Mouse (Mus musculus) liver, embryonic 12.5 days (tissue): ENCODE measurements around the gene Fkbpl. TPM values are rescaled to one million over a fixed set of nuclear protein-coding genes. Genes with fewer than 3 reads are reported as not detected.

Experiments used
- ATAC-seq: fragments of 200-750 bp; cut with Nextera tagmentation; 2 replicates; pipeline ENCODE4 v1.8.0; 2017; ENCODE audit warnings: moderate number of reproducible peaks, mild to moderate bottlenecking, moderate library complexity
- H3K27ac ChIP-seq: fragments of 300-500 bp; sonication (generic); 2 replicates; pipeline ENCODE4 v1.5.1; 2016; ENCODE audit warnings: mild to moderate bottlenecking
- H3K27me3 ChIP-seq: fragments of 300-500 bp; sonication (generic); replicated peaks from 2 replicates; pipeline ENCODE4 v1.6.1; 2016; ENCODE audit warnings: mild to moderate bottlenecking, moderate library complexity
- H3K36me3 ChIP-seq: fragments of 300-500 bp; sonication (generic); 2 replicates; pipeline ENCODE4 v1.6.1; 2016; ENCODE audit warnings: mild to moderate bottlenecking, moderate library complexity
- H3K4me1 ChIP-seq: fragments of 300-500 bp; sonication (generic); 2 replicates; pipeline ENCODE4 v1.6.1; 2016
- H3K4me2 ChIP-seq: fragments of 300-500 bp; sonication (generic); 2 replicates; pipeline ENCODE4 v1.6.1; 2016; ENCODE audit warnings: mild to moderate bottlenecking, moderate library complexity
- H3K4me3 ChIP-seq: fragments of 300-500 bp; sonication (generic); 2 replicates; pipeline ENCODE4 v1.5.1; 2016; ENCODE audit warnings: mild to moderate bottlenecking, moderate library complexity
- H3K9ac ChIP-seq: fragments of 300-500 bp; sonication (generic); 2 replicates; pipeline ENCODE4 v1.6.1; 2016; ENCODE audit warnings: mild to moderate bottlenecking, moderate library complexity
- H3K9me3 ChIP-seq: fragments of 300-500 bp; sonication (generic); replicated peaks from 2 replicates; pipeline ENCODE4 v1.6.1; 2016; ENCODE audit warnings: mild to moderate bottlenecking, moderate library complexity
- WGBS: fragments of 180-500 bp; shearing (Covaris S2); methylation state at CpG from one replicate; pipeline ENCODE4 v1.1.7; 2016; ENCODE audit not compliant: insufficient replicate concordance; 5-methylcytosine and 5-hydroxymethylcytosine counted together
- polyA plus RNA-seq: library from polyadenylated mRNA; unstranded; fragments of >200 nt; fragmentation: Nextera tagmentation; extraction: Ambion mirVana; gene quantifications from 2 replicates; pipeline ENCODE4 v1.2.1, GENCODE M21; 2016

The Fkbpl gene
- polyA plus RNA-seq: 6.7 and 7.1 TPM in 2 replicates

DNA sequence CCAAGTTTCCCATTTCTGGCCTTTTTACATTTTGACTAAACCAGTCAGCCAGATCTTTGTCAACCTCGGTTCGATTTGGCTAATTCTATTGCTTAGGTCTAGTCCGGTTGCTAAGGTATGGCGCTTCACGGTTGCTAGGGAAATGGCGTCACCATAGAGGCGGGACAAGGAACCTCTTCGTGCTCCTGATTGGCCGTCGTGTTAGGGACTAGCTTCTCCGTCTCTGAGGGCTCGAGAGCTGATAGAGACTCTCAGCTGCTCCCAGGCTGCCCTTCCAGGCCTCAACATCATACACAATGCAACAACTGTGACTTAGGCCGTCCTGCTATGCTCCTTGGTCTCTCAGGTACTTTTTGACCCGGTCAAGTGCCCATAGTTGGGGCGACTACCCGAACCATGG, at the start of gene Fkbpl:
Fkbpl (plus strand) TSS at position 157 of the 400 bp plus-strand sequence.
- peak within 1 kb of the TSS; percentile 95 for H3K4me3 ChIP-seq
- 1% methylated on average over 16 of the region's 16 CpGs for WGBS
- peak; percentile 62 for ATAC-seq

DNA sequence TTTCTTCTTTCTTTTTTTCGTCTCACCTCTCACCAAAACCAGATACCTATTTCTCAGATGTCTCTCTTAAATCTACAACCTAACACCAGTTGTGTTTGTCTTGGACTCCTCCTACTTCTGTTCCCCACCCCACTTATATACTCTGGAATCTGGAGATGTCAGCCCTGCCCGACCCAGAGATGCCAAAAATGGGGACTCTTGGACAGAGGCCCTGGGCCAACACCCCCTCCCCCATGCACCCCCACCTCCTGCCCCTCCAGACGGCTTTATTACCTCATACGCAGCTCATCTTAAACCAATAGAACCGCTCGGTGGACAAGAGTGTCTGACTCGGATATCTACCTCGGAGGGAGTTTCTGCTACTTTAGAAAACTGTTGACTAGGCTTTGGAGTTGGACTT, 48.5 kb upstream of the Fkbpl start:
- ATAC-seq: no peak
- Histone ChIP-seq H3K27ac (no peak overlapping the region), H3K4me3 (no peak overlapping the region), H3K27me3 (no peaks in the 10 kb centered on the region), H3K9ac (no peak overlapping the region), H3K9me3 (no peaks in the 10 kb centered on the region), H3K4me2 (no peak overlapping the region), H3K36me3 (peaks cover 43% of the 10 kb centered on the region), H3K4me1 (peaks cover 79% of the 10 kb centered on the region)
- WGBS: 73% methylated on average over 8 of the region's 8 CpGs

More for the DNA sequence above, at the start of gene Fkbpl:
- Histone ChIP-seq H3K4me1 (peaks cover 40% of the 10 kb centered on the region), H3K36me3 (peaks cover 13% of the 10 kb centered on the region), H3K27me3 (peaks cover 12% of the 10 kb centered on the region; the same call in 1 of the 2 replicates), H3K9ac (peak within 1 kb of the TSS; percentile 73), H3K4me2 (peak within 1 kb of the TSS; percentile 94), H3K27ac (peak within 1 kb of the TSS; percentile 75), H3K9me3 (no peaks in the 10 kb centered on the region)

DNA sequence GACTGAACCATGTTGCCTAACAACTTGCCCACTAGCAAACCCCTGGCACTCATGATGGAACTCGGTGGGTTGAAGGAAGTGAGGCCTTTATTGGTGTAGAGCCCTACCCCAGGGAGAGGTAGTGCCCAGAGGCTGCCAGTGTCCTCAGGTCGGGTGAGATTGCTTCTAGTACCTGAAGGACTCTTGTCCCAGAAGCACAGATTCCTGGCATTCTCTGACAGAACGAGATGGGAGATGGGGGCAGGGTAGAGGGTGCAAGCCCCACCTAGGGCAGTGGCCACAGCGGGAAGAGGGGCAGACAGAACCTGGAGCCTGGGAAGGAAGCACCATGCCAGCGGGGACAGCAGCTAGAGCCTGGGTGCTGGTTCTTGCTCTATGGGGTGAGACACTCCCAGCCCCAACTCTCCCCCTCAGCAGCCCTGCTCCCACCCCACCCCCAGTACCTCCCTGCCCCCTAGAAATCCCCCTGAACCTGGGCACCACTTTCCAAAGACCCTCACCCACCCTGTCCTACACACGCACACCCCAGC, 46.9 kb upstream of the Fkbpl start, which contains the start of gene Ager:
Ager (plus strand) TSS at position 297 of the 530 bp plus-strand sequence.
- Histone ChIP-seq H3K9ac (peak within 1 kb of the TSS; percentile 40), H3K36me3 (peaks cover 55% of the 10 kb centered on the region), H3K27ac (0 out of 2 replicates have a peak within 1 kb of the TSS, but pooled peaks have one; percentile 11), H3K4me1 (peaks cover 78% of the 10 kb centered on the region), H3K4me3 (no peak within 1 kb of the TSS), H3K4me2 (no peak within 1 kb of the TSS), H3K27me3 (no peaks in the 10 kb centered on the region), H3K9me3 (no peaks in the 10 kb centered on the region)
- WGBS: 25% methylated on average over 6 of the region's 6 CpGs
- ATAC-seq: no peak

DNA sequence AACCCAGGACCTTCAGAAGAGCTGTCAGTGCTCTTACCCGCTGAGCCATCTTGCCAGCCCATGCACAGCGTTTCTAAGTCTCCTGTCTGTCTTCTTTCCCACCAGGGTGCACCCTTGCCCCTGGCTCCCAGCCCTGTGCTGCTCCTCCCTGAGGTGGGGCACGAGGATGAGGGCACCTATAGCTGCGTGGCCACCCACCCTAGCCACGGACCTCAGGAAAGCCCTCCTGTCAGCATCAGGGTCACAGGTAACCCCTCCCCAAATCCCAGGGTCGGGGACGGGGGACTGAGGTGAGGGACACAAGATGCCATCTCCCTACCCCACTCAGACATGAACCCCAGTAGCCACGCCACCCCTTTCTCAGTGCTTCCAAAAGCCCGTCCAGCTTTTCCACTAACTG, 44.7 kb upstream of the Fkbpl start:
- peaks cover 65% of the 10 kb centered on the region for H3K4me1 ChIP-seq
- H3K27me3 ChIP-seq: no peaks in the 10 kb centered on the region
- H3K27ac ChIP-seq: no peak overlapping the region
- no peaks in the 10 kb centered on the region for H3K9me3 ChIP-seq
- peaks cover 41% of the 10 kb centered on the region for H3K36me3 ChIP-seq
- H3K4me2 ChIP-seq: no peak overlapping the region
- no peak overlapping the region for H3K9ac ChIP-seq
- no peak overlapping the region for H3K4me3 ChIP-seq
- ATAC-seq: no peak
- 76% methylated on average over 9 of the region's 9 CpGs for WGBS

DNA sequence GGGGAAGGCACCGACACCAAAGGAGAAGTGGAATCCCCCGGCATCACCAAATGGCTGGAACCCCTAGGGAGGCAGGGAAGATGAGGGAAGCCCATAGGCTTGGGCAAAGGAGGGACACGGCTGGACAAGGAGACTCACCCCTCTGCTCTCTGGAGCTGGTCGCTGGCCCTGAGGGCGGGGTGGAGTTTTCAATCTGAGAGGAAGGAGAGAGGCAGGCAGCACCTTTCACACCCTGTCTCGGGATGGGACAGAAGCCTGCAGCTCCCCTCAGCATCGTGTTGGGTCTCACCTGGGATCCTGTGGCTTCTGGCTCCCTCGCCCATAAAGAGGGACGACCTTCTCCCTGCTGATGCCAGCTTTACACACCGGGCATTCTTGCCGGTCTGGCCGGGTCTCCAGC, 42.8 kb upstream of the Fkbpl start:
- Histone ChIP-seq H3K9me3 (no peaks in the 10 kb centered on the region), H3K27ac (no peak overlapping the region; the same call in 1 of the 2 replicates), H3K4me3 (peak overlapping the region; percentile 98; the same call in 1 of the 2 replicates), H3K4me2 (peak overlapping the region; percentile 94), H3K4me1 (peaks cover 59% of the 10 kb centered on the region), H3K27me3 (no peaks in the 10 kb centered on the region), H3K36me3 (peaks cover 27% of the 10 kb centered on the region), H3K9ac (no peak overlapping the region)
- 88% methylated on average over 12 of the region's 12 CpGs for WGBS
- no peak for ATAC-seq

DNA sequence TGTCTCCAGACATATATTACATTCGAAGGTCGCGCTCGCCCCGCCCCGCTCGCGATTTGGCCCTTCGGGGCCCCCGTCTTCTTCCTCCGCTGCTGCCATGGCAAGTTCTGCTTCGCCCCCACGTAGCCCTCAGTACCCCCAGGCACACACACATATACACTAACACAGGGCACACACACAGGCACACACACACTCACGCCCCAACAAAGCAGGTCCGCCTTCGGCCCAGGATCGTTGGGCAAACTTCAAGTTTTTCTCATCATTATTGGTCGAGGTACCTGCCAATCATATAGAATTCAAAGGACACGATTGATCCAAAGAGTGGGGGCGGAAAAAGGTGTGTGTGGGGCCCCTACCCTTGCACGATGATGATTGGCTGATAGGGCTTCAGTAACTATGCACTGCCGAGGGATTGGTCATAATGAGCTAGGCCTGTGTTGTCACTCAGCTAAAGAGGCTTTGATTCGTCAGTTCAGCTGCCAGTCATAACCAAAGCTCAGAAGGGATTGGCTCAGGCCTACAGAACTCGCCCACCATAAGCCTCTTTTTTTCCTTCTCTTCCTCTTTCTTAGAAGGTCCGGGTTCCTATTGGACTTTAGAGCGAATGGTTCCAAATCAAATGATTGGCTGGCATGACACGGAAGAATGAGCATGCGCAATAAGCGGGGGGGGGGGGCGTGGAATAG, 41.0 kb upstream of the Fkbpl start, which contains the start of gene Rnf5:
Rnf5 (minus strand) TSS at position 316 of the 686 bp plus-strand sequence.
- WGBS: under 1% methylated on average over 30 of the region's 30 CpGs
- H3K4me1 ChIP-seq: peaks cover 61% of the 10 kb centered on the region
- H3K27me3 ChIP-seq: no peaks in the 10 kb centered on the region
- H3K36me3 ChIP-seq: peaks cover 36% of the 10 kb centered on the region
- H3K27ac ChIP-seq: peak within 1 kb of the TSS; percentile 91
- H3K9ac ChIP-seq: peak within 1 kb of the TSS; percentile 99
- peak within 1 kb of the TSS; percentile 98 for H3K4me3 ChIP-seq
- H3K4me2 ChIP-seq: peak within 1 kb of the TSS; percentile 94
- peak; percentile 92 for ATAC-seq
- no peaks in the 10 kb centered on the region for H3K9me3 ChIP-seq

DNA sequence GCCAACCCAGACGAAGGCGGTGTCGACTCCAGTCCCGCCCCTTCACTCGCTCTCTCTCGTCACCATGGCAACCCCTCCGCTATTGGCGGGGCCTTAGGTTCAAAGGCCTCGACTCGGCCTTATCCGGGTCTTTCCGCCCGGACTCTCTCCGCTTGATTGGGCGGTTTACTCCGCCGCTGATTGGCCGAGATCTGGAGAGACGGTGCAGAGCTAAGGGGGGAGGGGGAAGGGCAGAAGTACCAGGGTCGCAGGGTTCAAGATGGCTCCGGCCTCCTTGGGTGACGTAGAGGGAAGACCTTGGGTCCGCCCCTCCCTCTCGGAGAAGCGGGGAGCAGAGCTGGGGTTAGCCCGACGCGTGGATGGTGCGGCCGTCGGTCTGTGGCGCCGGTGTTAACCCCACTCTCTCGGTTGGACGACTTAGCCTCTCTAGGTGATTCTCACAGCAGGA, 40.5 kb upstream of the Fkbpl start, which contains the start of gene Agpat1:
Agpat1 (plus strand) TSS at position 202 of the 448 bp plus-strand sequence.
- peak; percentile 83 for ATAC-seq
- peaks cover 36% of the 10 kb centered on the region for H3K36me3 ChIP-seq

DNA sequence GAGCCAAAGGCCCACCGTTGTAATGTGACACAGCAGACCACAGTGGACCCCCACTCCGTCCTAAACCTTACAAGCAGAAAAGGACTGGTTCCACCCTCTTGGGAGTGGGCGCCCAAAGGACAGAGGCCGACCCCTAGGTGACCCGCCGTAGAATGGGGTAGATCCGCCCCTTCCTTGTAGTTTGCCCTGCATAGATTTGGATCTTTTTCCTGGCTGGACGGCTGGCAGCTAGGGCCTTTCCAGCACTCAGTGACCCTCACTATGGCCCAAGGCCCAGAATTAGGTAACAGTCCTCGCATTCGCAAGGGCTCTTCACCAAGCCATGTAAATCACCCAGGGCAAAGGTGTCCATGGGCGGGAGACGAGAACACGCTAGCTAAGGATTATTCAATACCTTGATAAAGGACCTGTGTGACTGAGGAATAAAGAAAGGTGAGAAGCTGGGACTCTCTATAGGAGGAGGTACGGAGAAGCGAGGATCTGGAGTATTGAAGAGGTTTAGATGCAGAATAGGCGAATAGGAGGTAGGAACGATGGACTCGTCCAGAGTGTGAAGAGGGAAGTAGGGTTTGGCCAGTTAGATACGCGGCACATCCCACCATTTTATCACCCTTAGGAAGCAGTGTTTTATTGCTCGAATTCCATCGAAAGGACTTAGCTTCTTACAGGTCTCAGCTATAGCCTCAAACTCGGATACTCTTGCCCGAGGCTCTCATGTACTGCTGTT, 39.9 kb upstream of the Fkbpl start:
- WGBS: 15% methylated on average over 24 of the region's 24 CpGs
- peak overlapping the region; percentile 99 for H3K9ac ChIP-seq
- H3K4me1 ChIP-seq: peaks cover 64% of the 10 kb centered on the region
- peak overlapping the region; percentile 91 for H3K27ac ChIP-seq
- no peak for ATAC-seq
- H3K36me3 ChIP-seq: peaks cover 35% of the 10 kb centered on the region
- no peaks in the 10 kb centered on the region for H3K9me3 ChIP-seq
- H3K27me3 ChIP-seq: no peaks in the 10 kb centered on the region
- peak overlapping the region; percentile 98 for H3K4me3 ChIP-seq
- peak overlapping the region; percentile 92 for H3K4me2 ChIP-seq

More for the DNA sequence above, 40.5 kb upstream of the Fkbpl start, which contains the start of gene Agpat1:
- WGBS: under 1% methylated on average over 35 of the region's 35 CpGs
- Histone ChIP-seq H3K27ac (peak within 1 kb of the TSS; percentile 91), H3K4me1 (peaks cover 65% of the 10 kb centered on the region), H3K9me3 (no peaks in the 10 kb centered on the region), H3K4me3 (peak within 1 kb of the TSS; percentile 98), H3K4me2 (peak within 1 kb of the TSS; percentile 94), H3K9ac (peak within 1 kb of the TSS; percentile 99), H3K27me3 (no peaks in the 10 kb centered on the region)

DNA sequence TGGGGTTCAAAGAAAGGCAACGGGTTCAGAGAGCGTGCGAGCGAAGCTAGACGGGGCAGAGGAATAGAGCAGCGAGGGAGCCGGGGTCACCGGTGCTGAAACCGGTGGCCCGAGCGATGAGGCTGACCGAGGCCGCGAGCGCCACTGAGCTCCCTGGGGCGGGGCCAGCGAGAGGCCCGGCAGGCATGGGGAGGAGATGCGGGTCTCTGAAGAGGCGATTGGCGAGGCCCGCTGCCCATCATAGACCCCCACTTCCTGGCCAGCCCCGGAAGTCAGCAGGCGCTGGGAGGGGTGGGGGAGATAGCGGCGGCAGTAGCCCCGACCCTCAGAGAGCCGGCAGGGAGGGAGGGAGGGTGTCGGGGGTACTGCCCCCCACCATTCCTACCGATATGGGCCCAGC, 39.0 kb upstream of the Fkbpl start:
- H3K36me3 ChIP-seq: peaks cover 33% of the 10 kb centered on the region
- H3K27me3 ChIP-seq: no peaks in the 10 kb centered on the region
- peak overlapping the region; percentile 92 for H3K4me2 ChIP-seq
- peak; percentile 49 for ATAC-seq
- peak overlapping the region; percentile 91 for H3K27ac ChIP-seq
- H3K9ac ChIP-seq: peak overlapping the region; percentile 99
- no peaks in the 10 kb centered on the region for H3K9me3 ChIP-seq
- WGBS: 1% methylated on average over 26 of the region's 30 CpGs
- peaks cover 59% of the 10 kb centered on the region for H3K4me1 ChIP-seq
- peak overlapping the region; percentile 98 for H3K4me3 ChIP-seq

DNA sequence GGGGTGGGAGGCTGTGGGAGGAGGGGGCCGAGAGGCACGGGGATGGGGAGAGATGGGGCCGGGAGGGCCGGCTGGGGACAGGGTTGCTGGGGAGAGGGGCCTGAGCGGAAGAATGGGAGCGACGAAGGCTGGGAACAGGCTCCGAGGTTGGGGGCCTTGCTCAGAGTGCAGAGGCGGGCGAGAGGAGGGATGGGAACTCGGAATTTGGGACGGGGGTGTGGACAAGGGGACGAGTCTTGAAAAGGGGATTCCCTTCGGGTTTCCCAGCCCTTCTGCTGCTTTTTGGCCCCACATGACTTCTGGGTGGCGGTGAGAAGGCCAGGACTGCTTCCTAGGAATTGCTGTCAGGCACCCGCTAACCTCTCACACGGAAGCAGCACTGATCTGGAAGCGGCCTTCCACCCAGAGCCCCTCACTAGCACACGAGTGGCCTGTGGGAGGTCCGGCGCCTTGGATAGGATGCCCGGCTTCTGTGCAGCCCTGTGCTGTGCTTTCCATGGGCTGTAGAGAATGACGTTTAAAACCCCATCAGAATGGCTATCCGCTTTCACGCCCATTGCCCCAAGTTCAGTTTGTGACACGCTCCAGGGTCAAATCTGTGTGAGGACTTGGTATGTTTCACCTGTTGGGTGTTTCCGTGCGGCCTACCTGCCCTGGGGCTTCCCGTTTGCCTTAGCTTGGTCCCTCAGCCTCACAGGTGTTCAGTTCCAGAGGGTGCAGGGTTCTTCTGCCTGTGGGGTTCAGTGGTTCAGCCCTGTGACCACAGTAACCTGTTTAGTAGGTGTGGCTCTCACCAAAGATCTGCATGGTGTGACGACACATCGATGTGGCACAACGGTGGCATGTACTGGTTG, 38.2 kb upstream of the Fkbpl start:
- WGBS: 12% methylated on average over 32 of the region's 32 CpGs
- Histone ChIP-seq H3K27me3 (no peaks in the 10 kb centered on the region), H3K4me2 (peak overlapping the region; percentile 92), H3K4me1 (peaks cover 59% of the 10 kb centered on the region), H3K27ac (peak overlapping the region; percentile 91), H3K9me3 (no peaks in the 10 kb centered on the region), H3K36me3 (peaks cover 33% of the 10 kb centered on the region), H3K4me3 (peak overlapping the region; percentile 98), H3K9ac (peak overlapping the region; percentile 99)
- no peak for ATAC-seq

DNA sequence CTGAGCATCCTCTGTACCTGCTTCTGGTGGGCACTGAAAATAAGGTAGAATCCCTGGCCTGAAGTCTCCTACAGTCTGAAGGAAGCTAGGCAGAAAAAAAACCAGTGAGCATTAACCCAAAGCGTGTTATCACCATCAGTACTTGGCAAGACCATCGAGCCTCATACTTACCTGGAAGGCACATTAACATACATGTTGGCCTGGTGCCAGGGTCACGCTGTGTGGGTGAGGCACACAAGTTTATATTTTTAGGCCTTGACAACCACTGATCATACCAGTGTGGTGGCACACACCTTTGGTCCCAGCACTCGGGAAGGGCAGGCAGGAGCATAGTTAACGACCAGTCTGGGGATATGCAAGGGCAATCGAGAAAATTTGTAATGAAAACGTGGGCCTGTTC, 36.6 kb upstream of the Fkbpl start:
- Histone ChIP-seq H3K27me3 (no peaks in the 10 kb centered on the region), H3K4me3 (no peak overlapping the region), H3K36me3 (peaks cover 40% of the 10 kb centered on the region), H3K27ac (no peak overlapping the region; the same call in 1 of the 2 replicates), H3K9ac (no peak overlapping the region), H3K9me3 (no peaks in the 10 kb centered on the region), H3K4me1 (peaks cover 54% of the 10 kb centered on the region), H3K4me2 (no peak overlapping the region)
- no peak for ATAC-seq
- WGBS: 79% methylated on average over 7 of the region's 7 CpGs
